Mouse (Mus musculus) kidney, embryonic 15.5 days (tissue): ENCODE results near the gene Trim25. TPM values are rescaled to one million over a fixed set of nuclear protein-coding genes. Genes with fewer than 3 reads are reported as not detected.

Experiments used
- ATAC-seq: fragments of 200-750 bp; cut with Nextera tagmentation; replicated peaks from 2 replicates; pipeline ENCODE4 v1.8.0; 2017; ENCODE audit warnings: moderate TSS enrichment; ENCODE audit not compliant: low FRiP score
- H3K27ac ChIP-seq: fragments of 300-500 bp; sonication (generic); 2 replicates; pipeline ENCODE4 v1.5.1; 2015; ENCODE audit warnings: mild to moderate bottlenecking, inconsistent platforms
- H3K27me3 ChIP-seq: fragments of 300-500 bp; sonication (generic); 2 replicates; pipeline ENCODE4 v1.6.1; 2015; ENCODE audit warnings: inconsistent platforms
- H3K36me3 ChIP-seq: fragments of 300-500 bp; sonication (generic); 2 replicates; pipeline ENCODE4 v1.6.1; 2015; ENCODE audit warnings: inconsistent platforms
- H3K4me1 ChIP-seq: fragments of 300-500 bp; sonication (generic); 2 replicates; pipeline ENCODE4 v1.6.1; 2015; ENCODE audit warnings: inconsistent platforms
- H3K4me2 ChIP-seq: fragments of 300-500 bp; sonication (generic); 2 replicates; pipeline ENCODE4 v1.6.1; 2015; ENCODE audit warnings: moderate library complexity, mild to moderate bottlenecking, inconsistent platforms
- H3K4me3 ChIP-seq: fragments of 300-500 bp; sonication (generic); replicated peaks from 2 replicates; pipeline ENCODE4 v1.5.1; 2015; ENCODE audit warnings: mild to moderate bottlenecking, inconsistent platforms
- H3K9ac ChIP-seq: fragments of 300-500 bp; sonication (generic); 2 replicates; pipeline ENCODE4 v1.6.1; 2015; ENCODE audit warnings: mild to moderate bottlenecking, inconsistent platforms
- H3K9me3 ChIP-seq: fragments of 300-500 bp; sonication (generic); replicated peaks from 2 replicates; pipeline ENCODE4 v1.6.1; 2016; ENCODE audit warnings: inconsistent platforms
- WGBS: fragments of 180-500 bp; shearing (Covaris S2); methylation state at CpG from one replicate; pipeline ENCODE4 v1.1.7; 2015; ENCODE audit warnings: mixed read lengths; 5-methylcytosine and 5-hydroxymethylcytosine counted together
- polyA plus RNA-seq: library from polyadenylated mRNA; unstranded; fragments of >200 nt; fragmentation: Nextera tagmentation; extraction: Ambion mirVana; gene quantifications from 2 replicates; pipeline ENCODE4 v1.2.1, GENCODE M21; 2015

The Trim25 gene
- polyA plus RNA-seq, 1 experiment from 2014 or later = 16.4 TPM

- Histone ChIP-seq H3K27ac (no peak overlapping the region), H3K4me2 (no peak overlapping the region), H3K36me3 (no peaks in the 10 kb centered on the region), H3K4me1 (0 out of 2 replicates have a peak, but pooled peaks cover 8% of the 10 kb centered on the region), H3K27me3 (no peaks in the 10 kb centered on the region), H3K9ac (no peak overlapping the region), H3K9me3 (no peaks in the 10 kb centered on the region), H3K4me3 (no peak overlapping the region)
- WGBS = 89% methylated on average over 14 of the region's 14 CpGs
- ATAC-seq = no peak
Measured at GRCm38 (mm10) chr11:89068649-89069048, 69.5 kb downstream of the Trim25 start.

GRCm38 (mm10) chr11:89069303-89069702, 70.1 kb downstream of the Trim25 start:
- 0 out of 2 replicates have a peak, but pooled peaks cover 8% of the 10 kb centered on the region for H3K4me1 ChIP-seq
- 28% methylated on average over 6 of the region's 6 CpGs for WGBS
- no peak overlapping the region for H3K9ac ChIP-seq
- no peak overlapping the region for H3K27ac ChIP-seq
- H3K4me2 ChIP-seq = no peak overlapping the region
- ATAC-seq = no peak
- no peaks in the 10 kb centered on the region for H3K36me3 ChIP-seq
- H3K27me3 ChIP-seq = no peaks in the 10 kb centered on the region
- H3K4me3 ChIP-seq = no peak overlapping the region
- H3K9me3 ChIP-seq = no peaks in the 10 kb centered on the region

Other genes with a start within 250 kb of the Trim25 start
- gene Akap1, start 134.8 kb upstream of the Trim25 start, polyA plus RNA-seq = 20.8 and 22.2 TPM in 2 replicates
- 128 and 130 TPM in 2 replicates for gene Scpep1, start 43.9 kb upstream of the Trim25 start, polyA plus RNA-seq
- gene Elobl, start 32.4 kb upstream of the Trim25 start, polyA plus RNA-seq = not detected in 2 replicates
- 17.2 and 18.3 TPM in 2 replicates for gene Coil, start 29.1 kb upstream of the Trim25 start, polyA plus RNA-seq
- gene Dgke, start 67.5 kb downstream of the Trim25 start, polyA plus RNA-seq = 4.3 and 4.6 TPM in 2 replicates
- gene Gm525, start 74.5 kb downstream of the Trim25 start, polyA plus RNA-seq = not detected in 2 replicates